Mouse (Mus musculus): ENCODE results near the gene Olfr1335. TPM values are rescaled to one million over a fixed set of nuclear protein-coding genes. Genes with fewer than 3 reads are reported as not detected.
"Not testable (repeated sequence)": the region's sequence is repeated elsewhere in the genome, so short reads cannot be mapped to it uniquely, and the experiment has no call there.

The Olfr1335 gene
- not detected in 2 replicates for total RNA-seq (2014; fragmentation: Nextera tagmentation)
- not detected in 2 replicates for total RNA-seq (2017)

DNA sequence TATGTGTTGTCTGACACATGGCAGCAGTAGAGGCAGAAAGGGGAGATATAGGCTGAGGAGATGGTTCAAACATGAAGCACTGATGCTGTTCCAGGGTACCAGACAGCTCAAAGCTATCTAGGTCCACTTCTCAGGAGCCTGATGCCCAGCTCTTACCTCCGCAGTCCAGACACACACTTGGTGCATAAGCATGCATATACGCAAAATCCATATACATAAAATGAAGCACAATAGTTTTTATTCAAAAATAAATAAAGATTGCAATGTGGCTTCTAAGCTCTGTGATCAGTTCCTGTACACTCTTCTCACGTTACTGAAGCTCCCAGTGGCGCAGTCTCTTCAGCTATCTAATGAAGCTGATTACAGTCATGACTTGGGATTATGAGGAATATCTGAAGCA lies at the start of gene Olfr1335:
Gene Olfr1335 (minus strand): TSS at position 101 of the 400 bp plus-strand sequence.
- no peak for ATAC-seq (replicated peaks; ENCODE audit: low FRiP score, low TSS enrichment, poor library complexity, severe bottlenecking)

DNA sequence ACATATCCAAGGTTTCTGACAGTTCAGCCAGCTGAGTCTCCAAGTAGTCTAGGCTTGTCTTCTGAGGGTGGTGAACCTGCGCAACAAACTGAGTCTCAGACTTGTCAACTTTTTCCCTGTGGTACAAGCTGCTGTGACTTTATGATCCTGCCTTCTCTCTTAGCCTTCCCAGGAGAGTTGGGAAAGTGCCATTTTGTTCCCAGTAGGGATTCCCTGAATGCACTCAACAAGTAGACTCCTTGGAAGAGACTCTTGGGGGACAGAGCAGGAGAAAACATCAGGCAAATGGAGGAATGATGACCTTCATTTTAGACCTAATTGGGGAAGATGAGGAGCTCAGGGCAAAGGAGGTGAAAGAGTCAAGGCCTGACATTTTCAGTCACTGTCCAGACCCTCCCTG lies 26.4 kb upstream of the Olfr1335 start, which contains the start of gene Olfr1333:
Gene Olfr1333 (minus strand): TSS at position 101 of the 400 bp plus-strand sequence.
- ATAC-seq (replicated peaks; ENCODE audit: low FRiP score, low TSS enrichment, poor library complexity, severe bottlenecking) = no peak

DNA sequence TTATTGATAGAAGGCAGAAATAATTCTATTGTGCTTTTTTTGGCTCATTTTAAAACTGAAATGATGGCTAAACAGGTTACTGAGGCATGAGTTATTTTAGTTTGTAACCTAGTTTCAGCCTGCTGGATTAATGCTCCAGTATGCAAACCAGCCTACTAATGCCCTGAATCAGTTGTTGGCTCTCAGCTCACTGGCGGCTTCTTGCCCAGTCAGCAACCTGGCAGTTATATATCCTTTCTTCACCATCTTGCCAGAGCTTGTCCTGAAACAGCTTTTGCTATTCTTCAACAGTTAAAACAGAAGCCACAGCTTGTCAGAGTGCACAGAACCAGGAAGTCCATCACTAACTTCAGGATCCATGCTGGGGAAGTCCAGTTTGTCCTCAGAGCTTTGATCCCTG lies 9.2 kb upstream of the Olfr1335 start:
- no peak for ATAC-seq (replicated peaks; ENCODE audit: low FRiP score, low TSS enrichment, poor library complexity, severe bottlenecking)

DNA sequence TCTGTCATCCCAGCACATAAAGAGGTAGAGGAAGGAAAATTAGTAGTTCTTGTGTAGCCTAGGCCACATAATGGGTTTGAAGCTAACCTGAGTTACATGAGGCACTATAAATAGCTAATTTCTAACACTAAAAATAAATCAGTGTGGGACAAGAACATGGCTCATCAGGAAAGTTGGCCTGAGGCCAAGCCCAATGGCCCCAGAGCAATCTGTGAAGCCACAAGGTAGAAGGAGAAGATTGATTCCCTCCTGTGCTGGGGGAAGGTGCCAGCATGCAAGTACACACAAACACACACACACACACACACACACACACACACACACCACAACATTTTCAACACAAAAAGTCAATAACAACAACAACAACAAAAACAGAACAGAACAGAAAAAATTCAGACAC lies 16.9 kb downstream of the Olfr1335 start:
- ATAC-seq (replicated peaks; ENCODE audit: low FRiP score, low TSS enrichment, poor library complexity, severe bottlenecking) = not testable (repeated sequence)

DNA sequence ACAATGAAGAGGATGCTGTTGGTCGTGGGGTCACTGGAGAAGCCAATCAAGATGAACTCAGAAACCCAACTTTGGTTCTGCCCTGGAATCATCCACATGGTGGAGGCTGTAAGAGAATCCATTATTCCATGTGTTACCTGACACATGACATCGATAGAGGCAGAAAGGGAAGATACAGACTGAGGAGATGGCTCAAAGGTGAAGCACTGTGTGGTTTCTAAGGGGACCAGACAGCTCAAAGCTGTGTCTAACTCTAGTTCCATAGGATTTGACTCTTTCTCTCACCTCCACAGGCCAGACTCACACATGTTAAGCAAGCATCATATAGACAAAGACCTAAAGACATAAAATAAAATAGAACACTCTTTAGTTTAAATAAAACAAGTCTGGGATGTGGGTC lies 27.3 kb downstream of the Olfr1335 start, which contains the start of gene Olfr1337:
Gene Olfr1337 (minus strand): TSS at position 101 of the 400 bp plus-strand sequence.
- ATAC-seq (replicated peaks; ENCODE audit: low FRiP score, low TSS enrichment, poor library complexity, severe bottlenecking) = no peak

Other genes with a start within 250 kb of the Olfr1335 start
- not detected in 2 replicates for gene Cfap57, start 189.2 kb downstream of the Olfr1335 start, total RNA-seq (2014; fragmentation: Nextera tagmentation)
- gene Cfap57, start 189.2 kb downstream of the Olfr1335 start, total RNA-seq (2017) = not detected in 2 replicates
- gene Ebna1bp2, start 189.1 kb downstream of the Olfr1335 start, total RNA-seq (2014; fragmentation: Nextera tagmentation) = 99.6 and 135 TPM in 2 replicates
- gene Ebna1bp2, start 189.1 kb downstream of the Olfr1335 start, total RNA-seq (2017) = 166 and 198 TPM in 2 replicates
- gene Olfr62, start 151.0 kb downstream of the Olfr1335 start, total RNA-seq (2014; fragmentation: Nextera tagmentation) = not detected in 2 replicates
- gene Olfr62, start 151.0 kb downstream of the Olfr1335 start, total RNA-seq (2017) = not detected in 2 replicates
- not detected in 2 replicates for gene Olfr1342, start 117.2 kb downstream of the Olfr1335 start, total RNA-seq (2014; fragmentation: Nextera tagmentation)
- not detected in 2 replicates for gene Olfr1342, start 117.2 kb downstream of the Olfr1335 start, total RNA-seq (2017)
- not detected in 2 replicates for gene Olfr1341, start 106.4 kb downstream of the Olfr1335 start, total RNA-seq (2014; fragmentation: Nextera tagmentation)
- not detected in 2 replicates for gene Olfr1341, start 106.4 kb downstream of the Olfr1335 start, total RNA-seq (2017)
- gene Olfr1340, start 89.8 kb downstream of the Olfr1335 start, total RNA-seq (2014; fragmentation: Nextera tagmentation) = not detected in 2 replicates
- not detected in 2 replicates for gene Olfr1340, start 89.8 kb downstream of the Olfr1335 start, total RNA-seq (2017)
- gene Olfr1339, start 77.8 kb downstream of the Olfr1335 start, total RNA-seq (2014; fragmentation: Nextera tagmentation) = not detected in 2 replicates
- gene Olfr1339, start 77.8 kb downstream of the Olfr1335 start, total RNA-seq (2017) = not detected in 2 replicates
- gene Olfr1338, start 51.2 kb downstream of the Olfr1335 start, total RNA-seq (2014; fragmentation: Nextera tagmentation) = not detected in 2 replicates
- not detected in 2 replicates for gene Olfr1338, start 51.2 kb downstream of the Olfr1335 start, total RNA-seq (2017)
- not detected in 2 replicates for gene Olfr1337, start 27.4 kb downstream of the Olfr1335 start, total RNA-seq (2014; fragmentation: Nextera tagmentation)
- not detected in 2 replicates for gene Olfr1337, start 27.4 kb downstream of the Olfr1335 start, total RNA-seq (2017)
- gene Olfr1333, start 26.3 kb upstream of the Olfr1335 start, total RNA-seq (2014; fragmentation: Nextera tagmentation) = not detected in 2 replicates
- not detected in 2 replicates for gene Olfr1333, start 26.3 kb upstream of the Olfr1335 start, total RNA-seq (2017)
- not detected in 2 replicates for gene Olfr1331, start 54.7 kb upstream of the Olfr1335 start, total RNA-seq (2014; fragmentation: Nextera tagmentation)
- not detected in 2 replicates for gene Olfr1331, start 54.7 kb upstream of the Olfr1335 start, total RNA-seq (2017)
- not detected in 2 replicates for gene Olfr1330, start 78.7 kb upstream of the Olfr1335 start, total RNA-seq (2014; fragmentation: Nextera tagmentation)
- not detected in 2 replicates for gene Olfr1330, start 78.7 kb upstream of the Olfr1335 start, total RNA-seq (2017)
- gene Olfr1329, start 107.5 kb upstream of the Olfr1335 start, total RNA-seq (2014; fragmentation: Nextera tagmentation) = not detected in 2 replicates
- not detected in 2 replicates for gene Olfr1329, start 107.5 kb upstream of the Olfr1335 start, total RNA-seq (2017)
- not detected in 2 replicates for gene Olfr1328, start 128.7 kb upstream of the Olfr1335 start, total RNA-seq (2014; fragmentation: Nextera tagmentation)
- gene Olfr1328, start 128.7 kb upstream of the Olfr1335 start, total RNA-seq (2017) = not detected in 2 replicates
- not detected in 2 replicates for gene Lao1, start 151.6 kb upstream of the Olfr1335 start, total RNA-seq (2014; fragmentation: Nextera tagmentation)
- not detected in 2 replicates for gene Lao1, start 151.6 kb upstream of the Olfr1335 start, total RNA-seq (2017)